Mouse (Mus musculus): ENCODE data around the gene Aldob.
A peak's percentile ranks its signal among the peaks of the same experiment; 100 is the strongest.

Aldob gene

DNA sequence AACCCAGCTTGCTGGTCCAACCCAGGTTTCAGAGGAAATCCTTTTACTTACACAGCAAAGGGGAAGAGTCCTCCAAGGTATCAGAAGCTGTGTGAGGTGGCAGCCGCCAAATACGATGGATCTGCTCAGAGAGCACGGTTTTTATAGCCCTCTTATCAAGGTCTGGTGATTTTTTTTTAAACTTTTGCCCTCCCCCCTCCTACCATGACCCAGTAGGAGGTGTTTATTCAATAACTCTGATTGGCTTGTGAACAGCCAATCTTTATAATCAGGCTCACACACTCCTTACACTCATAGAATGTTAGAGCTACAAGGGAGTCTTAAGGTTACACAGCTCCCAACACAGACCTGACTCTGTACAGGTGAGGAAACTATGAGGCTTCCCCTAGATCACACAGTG lies at the start of gene Aldob:
TSS of gene Aldob (minus strand) at position 164 of the 400 bp plus-strand sequence.
- no peak for DNase-seq (ENCODE audit: low spot score)

DNA sequence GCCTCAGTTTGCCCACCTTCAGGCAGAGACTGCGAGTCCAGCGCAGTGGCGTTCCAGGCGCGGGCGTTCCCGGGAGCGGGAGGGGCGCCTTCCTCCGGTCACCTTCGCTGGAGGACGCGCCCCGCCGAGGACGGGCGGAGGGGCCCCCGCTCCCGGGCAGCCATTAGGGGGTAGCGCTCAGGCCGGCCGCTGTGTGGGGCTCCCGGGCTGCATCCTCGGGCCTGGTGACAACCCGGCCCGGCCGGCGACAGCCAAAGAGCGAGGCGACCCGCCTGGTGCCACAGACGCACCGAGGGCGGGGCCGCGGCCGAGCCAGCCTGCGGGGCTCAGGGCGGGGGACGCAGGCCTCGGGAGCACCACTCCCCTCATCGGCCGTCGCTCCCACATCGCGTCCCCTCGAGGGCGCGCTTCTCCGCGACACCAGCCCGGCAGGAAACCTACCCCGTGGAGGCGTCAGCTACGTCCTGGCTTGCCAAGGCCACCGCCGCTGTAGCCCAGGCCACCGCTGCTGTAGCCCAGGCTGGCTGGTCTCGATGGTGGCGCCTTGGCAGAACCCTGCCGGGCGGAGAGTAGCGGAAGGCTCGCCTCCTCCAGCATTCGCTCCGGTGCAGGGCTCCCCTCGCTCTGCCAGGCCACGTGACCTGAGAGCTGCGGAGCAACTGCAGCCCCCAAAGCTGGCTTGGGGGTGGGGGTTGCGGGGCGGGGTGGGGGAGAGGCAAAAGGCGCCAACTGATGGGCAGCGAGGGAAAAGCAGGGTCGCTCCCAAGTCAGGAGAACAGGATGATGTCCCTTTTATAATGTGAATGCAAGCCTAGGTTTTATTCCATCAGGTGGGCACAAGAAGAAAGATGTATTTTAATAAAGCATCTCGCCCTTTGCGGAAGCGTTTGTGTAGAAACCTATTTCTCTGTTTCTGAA lies 48.1 kb upstream of the Aldob start, which contains the start of gene Tmem246:
TSS of gene Tmem246 (minus strand) at position 694 of the 918 bp plus-strand sequence.
- peak; percentile 69 for DNase-seq (ENCODE audit: low spot score)

DNA sequence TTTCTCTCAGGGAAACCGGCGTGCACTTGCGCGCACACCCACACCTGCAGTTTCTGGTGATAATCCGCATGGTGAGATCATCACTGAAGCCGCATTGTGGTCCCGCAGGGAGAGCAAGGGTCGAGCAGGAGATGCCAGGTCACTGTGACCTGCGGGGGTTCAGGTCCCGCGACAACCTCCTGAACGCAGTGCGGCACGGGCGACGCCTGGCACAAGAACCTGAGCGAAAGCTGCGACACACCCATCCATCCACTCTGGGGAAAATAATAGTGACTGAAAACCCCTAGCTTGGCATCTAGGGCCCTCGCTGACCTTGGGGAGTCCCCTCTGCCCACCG lies 47.5 kb upstream of the Aldob start:
- no peak for DNase-seq (ENCODE audit: low spot score)

DNA sequence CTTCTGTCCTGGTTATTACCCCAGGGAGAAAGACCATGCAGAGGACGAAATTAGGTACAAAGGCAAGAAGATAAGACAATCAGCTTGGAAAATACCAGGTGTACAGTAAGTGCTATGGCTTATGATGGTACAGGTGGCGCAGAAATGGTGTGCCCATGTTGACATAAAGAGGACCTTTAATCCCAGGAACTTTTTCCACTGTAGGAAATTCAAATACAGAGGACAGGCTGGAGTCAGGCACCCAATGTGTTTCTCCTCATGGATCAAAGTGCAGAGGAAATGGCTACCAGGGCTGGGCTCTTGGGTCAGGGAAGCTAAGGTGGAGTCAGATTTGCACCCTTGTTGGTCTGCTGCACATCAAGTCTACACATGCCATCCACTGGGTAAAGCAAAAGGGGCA lies 40.8 kb upstream of the Aldob start:
- DNase-seq (ENCODE audit: low spot score): no peak

DNA sequence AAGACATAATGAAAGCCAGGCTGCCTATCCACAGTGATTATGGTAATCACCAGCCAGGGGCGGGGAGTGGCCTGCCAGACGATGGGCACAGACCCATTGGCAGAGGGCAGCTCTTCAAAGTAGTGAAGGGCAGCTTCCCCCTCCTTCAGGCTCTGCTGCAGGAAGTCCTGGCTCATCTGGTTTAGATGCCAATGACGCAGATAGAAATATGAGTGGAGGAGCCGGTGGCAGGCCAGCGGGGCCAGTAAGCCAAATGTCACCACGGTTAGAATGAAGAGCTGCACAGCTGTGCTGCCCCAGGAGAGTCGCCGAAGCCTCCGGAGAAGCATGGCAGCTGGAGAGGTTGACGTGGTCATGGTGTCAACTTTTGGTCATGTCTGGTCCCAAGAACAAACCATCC lies 37.5 kb upstream of the Aldob start:
- DNase-seq (ENCODE audit: low spot score): no peak

DNA sequence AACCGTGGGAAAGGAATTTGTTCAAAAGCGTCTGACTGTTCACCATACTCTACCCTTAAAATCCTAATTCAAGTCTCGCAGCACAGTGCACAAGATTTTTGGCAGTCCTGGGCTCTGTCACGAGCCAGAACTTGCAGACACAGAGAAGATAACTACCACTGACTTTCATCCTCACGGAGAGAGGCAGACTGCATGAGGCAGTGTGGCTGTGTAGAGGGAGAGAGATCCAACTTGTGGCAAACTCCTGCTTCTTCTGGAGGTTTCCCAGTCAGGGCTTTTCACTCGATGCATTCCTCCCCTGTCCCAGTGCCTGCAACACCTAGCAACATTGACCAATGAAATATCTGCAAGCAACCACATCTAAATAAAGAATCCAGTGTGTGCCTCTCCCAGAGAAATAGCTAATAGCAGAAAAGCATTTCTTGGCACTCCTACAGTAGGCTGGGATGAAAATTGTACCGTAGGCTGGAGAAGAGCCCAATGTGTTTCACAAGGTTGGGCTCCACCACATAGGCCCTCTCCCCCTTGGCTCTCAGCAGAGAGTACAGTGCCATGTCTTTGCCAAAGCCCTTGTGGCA lies 36.3 kb upstream of the Aldob start:
- DNase-seq (ENCODE audit: low spot score): no peak

DNA sequence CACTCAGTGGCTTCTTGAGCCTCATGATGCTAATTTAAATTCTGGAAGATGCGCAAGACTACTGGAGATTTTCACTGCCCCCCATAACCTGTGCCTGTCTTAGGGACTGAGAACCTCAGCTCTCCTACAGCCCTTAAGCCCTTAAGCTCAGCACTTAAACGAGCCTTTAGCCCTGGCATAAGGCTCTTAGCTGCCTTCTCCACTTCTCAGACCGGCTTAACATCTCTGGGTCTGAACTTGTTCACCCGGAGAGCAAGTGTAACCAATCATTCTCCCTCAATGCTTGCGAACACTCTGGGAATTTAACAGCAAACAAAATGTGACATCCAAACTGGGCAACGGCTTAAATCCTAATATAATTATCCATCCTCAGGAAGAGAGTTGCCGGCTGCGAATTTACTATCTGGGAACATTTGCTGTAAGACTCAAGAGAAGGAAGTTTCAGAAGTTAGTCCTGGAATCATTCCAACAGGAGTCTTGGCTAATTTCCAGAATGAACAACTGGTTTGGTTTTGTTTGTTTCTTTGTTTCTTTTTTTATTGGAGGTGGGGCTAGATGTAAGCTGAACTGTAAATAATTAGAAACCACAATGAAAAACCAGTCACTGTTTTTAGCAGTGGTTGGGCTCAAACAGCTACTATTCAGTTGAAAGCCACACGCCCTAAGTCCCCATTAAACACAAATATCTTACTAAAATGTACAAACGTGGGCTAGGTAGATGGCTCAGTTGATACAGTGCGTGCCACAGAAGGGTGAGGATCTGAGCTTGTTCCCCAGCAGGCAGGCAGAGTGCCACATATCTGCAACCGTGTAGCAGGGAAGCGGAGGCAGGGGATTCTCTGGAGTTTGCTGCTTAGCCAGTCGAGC lies 34.9 kb upstream of the Aldob start:
- no peak for DNase-seq (ENCODE audit: low spot score)

DNA sequence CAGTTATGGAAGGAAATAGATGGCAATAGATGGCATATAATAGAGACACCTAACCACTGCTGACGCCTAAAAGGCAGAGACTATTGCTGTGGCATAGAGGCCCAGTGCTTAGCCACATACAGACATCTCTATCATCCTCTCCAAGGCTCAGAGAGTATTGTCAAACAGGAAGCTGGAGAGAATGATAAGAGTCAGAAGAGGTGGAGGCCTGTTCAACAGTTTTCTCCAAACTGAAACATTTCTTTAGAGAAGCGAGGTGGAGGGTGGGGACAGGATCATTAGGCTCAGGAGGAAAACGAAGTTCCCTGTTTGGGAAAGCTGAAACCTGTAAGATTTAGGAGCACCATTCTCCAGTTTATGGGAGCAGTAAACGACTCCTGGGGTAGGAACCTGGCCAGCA lies 31.9 kb upstream of the Aldob start:
- DNase-seq (ENCODE audit: low spot score): no peak

DNA sequence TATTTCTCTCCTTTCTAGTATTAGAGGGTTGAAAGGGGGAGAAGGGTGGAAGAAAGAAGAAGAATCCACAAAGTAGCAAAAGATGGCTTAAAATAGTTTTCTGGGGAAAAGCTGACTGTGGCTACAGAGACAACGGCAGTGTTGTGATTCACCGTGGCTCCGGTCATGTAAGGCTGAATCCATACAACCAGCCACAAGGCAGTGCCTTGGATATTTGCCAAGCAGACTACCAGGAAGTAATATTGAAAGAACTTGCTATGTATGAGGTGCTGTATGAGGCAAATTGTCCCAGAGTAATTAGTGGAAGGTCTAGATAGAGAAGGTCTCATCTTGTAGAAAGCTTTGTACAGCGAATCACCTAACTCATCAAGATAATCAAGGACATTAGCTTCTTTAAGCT lies 22.8 kb upstream of the Aldob start:
- no peak for DNase-seq (ENCODE audit: low spot score)

DNA sequence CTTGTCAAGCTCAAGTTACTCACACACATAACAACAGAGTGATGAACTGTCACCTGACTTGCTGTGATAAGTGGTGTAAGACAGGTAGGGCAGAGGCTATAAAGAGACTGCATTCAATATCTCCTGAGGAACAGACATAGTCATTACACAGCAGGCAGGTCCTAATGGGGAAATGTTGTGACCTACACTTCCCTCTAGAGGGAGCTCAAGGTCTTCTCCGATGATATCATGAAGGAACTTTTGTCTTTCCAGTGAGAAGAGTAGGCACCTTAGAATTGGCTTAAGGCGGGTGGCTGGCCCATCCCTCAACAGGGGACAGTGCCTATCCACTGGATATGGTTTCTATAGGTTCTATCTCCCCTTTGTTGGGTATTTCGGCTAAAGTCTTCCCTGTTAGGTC lies 18.3 kb upstream of the Aldob start:
- peak; percentile 27 for DNase-seq (ENCODE audit: low spot score)

DNA sequence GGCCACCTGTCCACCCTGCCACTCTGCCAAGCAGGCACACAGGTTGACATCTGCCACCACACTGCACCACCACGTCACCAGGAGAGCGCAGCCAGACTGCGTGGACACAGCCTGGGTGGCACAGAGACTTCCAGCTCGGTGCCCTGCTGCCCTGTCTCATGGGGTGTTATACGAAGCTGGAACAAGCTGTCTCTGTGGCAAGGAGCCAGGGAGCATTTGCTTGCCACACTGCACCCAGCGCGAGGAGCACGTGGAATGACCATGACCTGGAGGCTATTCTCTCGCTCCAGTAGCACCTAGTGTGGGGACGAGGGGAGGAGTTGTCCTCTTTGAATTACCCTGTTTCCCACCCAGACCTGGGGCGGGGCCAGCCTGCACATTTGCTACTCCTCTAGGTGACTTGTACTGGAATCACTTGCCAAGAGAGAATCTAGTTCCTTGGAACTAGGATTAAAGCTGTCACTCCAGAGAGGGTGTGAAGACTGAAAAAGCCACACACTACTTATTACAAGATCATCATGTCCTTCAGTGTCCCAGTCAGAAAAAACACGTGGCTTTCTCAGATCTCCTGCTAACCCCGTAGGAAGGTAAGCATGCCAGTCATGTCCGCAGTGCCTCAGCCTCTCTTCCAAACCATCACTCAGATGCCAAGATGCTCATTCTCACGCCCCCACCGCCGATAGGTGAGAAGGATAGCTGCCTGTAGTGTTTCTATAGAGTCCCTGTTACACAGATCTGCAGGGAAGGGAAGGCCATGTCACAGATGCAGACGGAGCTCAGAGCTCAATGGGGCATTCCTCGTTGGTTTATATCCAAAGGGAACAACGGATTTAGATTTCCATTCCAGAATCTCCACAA lies 10.8 kb upstream of the Aldob start:
- peak; percentile 44 for DNase-seq (ENCODE audit: low spot score)

DNA sequence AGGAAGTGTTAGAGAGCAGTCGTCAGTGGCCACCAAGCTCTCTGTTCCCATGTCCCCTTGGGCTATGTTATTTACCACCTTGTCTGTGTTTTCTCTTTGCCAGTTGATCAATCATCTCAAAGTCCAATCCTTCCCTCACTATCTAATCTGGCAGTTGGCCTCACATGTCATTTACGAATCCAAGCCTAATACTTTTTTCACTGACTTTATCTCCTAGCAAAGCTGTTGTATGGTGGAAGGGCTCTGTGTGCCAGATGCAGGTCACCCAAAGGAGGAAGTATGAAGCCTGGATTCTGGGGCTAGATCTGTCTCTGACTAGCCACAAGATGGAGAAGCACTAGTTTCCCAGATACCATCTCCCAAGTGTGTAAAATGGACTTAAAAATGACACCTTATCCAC lies 8.8 kb upstream of the Aldob start:
- no peak for DNase-seq (ENCODE audit: low spot score)

DNA sequence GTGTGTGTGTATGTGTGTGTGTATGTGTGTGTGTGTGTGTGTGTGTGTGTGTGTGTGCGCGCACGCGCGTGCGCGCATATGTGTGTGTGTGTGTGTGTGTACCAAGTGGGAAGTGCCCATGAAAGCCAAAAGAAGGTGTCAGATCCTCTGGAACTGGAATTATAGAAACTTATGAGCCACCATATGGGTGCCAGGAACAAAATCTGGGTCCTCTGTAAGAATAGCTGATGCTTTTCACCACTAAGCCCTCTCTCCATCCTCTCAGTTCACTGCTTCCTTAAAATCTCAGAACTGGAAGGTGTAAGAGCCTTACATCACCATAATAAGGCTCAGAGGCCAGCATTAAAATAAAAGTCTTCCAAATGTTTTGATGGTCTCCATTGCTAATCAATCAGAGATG lies 8.0 kb upstream of the Aldob start:
- DNase-seq (ENCODE audit: low spot score): no peak

DNA sequence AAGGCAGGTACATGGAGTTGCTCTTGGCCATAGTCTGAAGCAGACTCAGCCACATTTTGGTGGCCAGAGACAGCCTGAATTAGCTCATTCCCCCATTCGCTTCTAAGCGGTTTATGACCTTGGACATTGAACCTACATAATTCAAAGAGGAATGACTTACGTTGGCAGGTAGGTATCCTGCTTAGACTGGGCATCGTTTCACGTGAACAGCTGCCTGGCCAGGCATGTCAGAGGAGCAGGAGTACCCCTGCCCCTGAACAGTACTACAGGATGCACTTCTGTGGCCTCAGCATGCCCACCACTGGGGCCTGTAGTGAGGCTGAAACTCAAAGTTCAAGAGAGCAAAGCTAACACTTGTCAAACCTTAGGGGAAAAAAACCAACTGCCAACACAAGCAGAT lies 4.0 kb upstream of the Aldob start:
- no peak for DNase-seq (ENCODE audit: low spot score)

DNA sequence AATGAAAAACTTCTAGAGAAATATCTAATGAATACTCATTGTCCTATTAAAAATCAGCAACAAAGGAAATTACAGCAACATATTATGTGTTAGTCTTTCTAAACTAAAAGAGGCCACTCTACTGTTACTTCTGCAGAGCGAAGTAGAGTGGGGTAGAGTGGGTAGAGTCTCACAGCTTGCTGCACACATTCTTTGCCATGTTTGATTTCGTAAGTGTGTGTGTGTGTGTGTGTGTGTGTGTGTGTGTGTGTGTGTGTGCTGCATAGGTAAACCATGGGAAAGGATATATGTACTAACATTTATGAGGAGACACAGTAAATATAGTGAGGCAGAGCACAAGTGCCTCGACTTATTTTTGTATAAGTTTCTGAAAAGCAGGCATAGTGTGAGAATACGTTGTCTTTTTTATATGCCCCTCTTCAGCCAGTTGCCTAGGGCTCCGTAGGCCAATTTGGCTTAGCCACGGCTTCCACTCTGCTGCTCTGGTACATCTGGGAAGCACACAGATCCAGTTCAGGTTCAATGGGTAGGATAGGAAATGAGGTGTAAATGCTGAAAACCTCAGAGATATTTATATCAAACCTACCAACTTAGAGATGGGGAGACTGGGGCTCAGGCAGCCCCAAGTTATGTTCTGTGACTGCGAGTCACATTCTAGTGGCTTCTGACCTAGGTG lies 1.7 kb downstream of the Aldob start:
- DNase-seq (ENCODE audit: low spot score): no peak

DNA sequence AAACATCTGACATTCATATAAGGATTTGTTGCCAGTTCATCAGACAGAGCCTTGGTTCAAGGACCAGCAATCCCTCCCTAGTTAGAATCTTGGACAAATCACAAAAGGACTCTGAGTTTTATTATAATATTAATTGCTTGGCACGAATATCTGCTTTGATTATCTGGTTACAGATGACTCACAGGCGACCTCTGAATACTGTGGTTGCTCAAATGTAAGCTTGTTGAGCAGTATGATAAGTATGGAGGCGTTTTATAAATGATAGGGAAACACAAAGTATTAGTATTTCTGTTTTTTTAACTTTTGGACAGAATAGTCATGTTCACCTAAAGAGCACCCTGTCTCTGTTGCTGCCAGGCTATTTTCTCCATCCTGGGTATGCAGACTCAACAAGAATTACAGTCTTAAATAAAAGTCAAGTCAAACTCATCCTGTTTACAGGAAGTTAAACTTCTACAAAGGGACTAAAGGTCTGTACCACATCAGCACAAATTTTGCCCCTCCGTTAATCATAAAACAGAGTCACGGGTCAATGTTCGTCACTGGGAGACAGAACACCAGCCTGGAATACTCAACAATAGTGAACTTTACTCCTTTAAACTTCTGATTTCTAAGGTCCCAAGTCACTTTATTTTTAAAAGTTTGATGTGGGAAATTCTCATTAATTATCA lies 2.3 kb downstream of the Aldob start:
- DNase-seq (ENCODE audit: low spot score): no peak

DNA sequence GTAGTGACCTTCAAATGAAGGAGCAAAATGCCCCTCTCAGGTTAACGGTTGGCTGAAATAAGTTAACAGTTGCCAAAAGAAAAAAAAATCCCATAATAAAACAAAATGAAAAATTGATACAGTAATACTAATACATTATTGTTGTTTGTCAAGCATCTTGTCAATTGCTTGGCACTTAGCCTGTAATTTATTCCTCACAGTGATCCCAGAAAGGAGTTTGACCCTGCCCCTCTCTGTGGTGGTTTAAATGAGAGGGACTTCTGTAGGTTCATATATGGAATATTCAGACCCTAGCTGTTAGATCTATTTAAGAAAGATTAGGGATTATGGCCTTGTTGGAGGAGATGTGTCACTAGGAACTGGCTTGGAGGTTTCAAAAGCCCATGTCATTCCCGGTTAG lies 3.3 kb downstream of the Aldob start:
- DNase-seq (ENCODE audit: low spot score): no peak

DNA sequence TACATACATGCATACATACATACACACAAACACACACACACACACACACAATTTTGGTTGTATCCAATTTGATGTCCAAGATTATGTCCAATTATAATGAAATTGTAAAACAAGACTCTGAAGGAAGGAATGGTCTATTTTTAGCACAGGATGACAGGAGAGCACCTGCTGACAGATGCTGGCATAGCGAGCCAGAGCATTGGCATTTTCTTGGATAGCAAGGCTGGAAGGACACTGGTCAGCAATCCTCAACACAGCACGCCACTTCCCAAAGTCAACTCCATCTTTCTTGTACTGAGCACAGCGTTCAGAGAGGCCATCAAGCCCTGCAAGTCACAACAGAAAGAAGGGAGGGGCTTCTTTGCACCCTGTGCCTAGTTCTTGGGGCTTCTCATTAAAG lies 8.4 kb downstream of the Aldob start:
- no peak for DNase-seq (ENCODE audit: low spot score)

DNA sequence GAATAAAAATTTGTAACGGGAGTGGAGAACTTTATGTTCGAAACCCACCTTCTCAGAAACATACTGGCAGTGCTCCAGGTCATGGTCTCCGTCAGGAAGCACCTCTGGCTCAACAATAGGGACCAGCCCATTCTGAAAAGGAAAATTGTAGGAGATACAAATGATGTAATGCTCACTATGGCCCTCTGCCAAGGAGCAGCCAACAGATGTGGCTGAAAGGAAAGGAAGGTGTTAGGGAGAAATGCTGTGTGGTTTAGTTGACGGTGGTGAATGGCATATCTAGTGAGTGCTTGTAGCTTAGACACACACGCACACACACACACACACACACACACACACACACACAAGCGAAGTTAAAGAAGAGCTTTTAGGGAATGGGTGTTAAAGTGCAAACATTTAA lies 9.7 kb downstream of the Aldob start:
- no peak for DNase-seq (ENCODE audit: low spot score)

DNA sequence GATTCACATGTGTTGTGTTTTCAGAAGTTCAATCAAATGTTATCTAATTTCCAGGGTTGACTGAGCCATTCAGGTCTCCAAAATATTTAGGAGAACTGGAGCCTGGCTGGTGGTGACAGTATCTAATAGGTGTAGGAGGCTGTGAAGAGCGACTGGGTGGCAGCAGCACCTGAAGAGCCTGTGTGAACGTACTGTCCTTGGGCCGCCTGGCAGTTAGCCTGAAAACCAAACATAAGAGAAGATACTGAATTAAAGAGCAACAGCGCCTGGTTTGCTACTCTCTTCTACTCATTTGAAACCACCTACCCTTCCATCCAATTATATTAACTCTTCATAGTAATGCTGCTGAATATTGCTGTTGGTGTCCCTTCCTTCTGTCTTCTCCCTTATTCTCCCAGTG lies 12.7 kb downstream of the Aldob start:
- no peak for DNase-seq (ENCODE audit: low spot score)

Measured in testis, postnatal 14 days (tissue).